Mouse (Mus musculus) heart, adult 18-20 months (tissue): ENCODE measurements around the gene Tymp. TPM values are rescaled to one million over a fixed set of nuclear protein-coding genes. Genes with fewer than 3 reads are reported as not detected.

Experiments
- DNase-seq, 2 experiments: peaks; one replicate each; pipeline ENCODE4 v3.0.0; 2021 to 2022; ENCODE audit warnings: mixed read lengths in 1 of 2
- total RNA-seq, 2 experiments: library from RNA; stranded (reverse); gene quantifications; 2 replicates each; pipeline ENCODE4 v1.2.3; 2021

Gene Tymp
- total RNA-seq, 2 experiments from 2014 or later, result 0.49 to 0.50 TPM

DNA sequence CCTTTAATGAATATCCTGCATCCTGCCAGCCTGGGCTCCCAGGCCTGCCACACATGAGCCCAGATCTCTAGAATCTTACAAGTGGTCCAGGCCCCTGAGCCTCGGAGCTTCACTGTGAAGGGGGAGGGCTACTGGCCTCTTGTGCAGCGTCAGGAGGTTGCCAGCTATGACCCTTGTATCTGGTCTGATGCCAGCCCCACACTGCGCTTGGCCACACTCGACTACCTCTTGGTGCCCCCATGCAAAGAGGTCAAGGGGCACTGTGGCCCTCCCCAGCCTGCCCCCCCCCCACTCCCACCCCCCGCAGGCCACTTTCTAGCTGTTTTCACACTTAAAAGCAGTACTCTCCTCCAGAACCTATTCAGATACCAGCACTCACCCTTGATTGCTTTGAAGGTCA lies 50.4 kb downstream of the Tymp start:
- DNase-seq, result no peak

DNA sequence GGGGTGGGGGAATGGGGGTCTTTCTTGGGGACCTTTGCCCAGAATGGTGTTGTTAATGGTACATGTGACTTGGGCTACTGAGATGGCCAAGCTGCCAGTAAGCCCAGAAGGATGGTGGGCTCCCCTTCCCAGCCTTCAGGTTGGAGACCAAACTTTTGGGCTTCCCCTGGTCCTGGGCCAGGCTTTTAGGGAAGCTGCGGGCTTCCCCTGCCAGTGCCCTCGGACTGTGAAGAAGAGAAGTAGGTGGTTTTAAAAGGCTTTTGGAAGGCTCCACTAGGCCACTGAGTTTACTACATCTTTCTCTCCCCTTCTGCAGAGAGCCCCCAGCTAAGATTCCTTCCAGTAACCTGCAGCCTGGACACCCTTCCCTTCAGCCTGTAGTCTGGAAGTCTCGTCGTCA lies 53.2 kb downstream of the Tymp start:
- no peak for DNase-seq

DNA sequence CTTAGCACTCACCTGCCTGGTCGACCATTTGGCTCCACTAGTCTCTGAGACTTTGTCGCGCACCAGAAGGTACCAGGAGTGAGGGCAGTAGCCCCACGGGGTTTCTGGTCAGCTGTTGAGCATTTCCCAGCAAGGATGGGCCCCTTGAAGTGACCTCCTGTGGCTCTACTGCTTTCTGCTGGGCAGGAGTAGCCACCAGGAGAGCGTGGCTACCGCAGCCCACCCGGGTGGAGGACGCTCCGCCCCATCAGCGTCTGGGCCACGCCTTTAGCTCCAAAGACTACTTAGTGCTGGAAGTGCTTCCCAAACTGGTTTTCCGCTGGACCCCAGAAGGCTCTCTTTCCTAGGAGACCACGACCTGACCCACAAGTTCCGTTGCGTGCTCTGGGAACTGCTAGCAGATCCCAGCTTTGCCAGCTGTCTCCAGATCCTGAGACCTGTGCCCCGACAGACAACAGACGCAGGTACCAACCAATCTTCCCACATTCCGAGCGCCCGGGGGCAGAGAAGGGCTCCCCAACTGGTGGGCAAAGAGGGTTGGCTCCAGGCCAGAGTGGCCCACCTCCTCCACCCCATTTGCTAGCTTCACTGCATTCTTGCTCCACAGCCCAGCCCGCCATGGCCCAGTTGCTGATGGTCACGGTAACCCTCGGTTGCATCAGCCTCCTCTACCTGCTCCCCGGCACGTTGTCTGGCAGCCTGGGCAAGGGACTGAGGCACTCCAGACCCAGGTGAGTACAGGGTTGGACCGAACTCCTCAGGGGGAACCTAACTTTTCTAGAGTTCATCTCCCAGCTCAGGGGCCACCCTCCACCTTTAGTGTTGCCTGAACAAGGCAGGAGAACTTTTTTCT lies 53.9 kb downstream of the Tymp start, which contains the start of gene Adm2:
Adm2 (plus strand) TSS at position 51 of the 853 bp plus-strand sequence.
- DNase-seq, result no peak

Other genes with a start within 250 kb of the Tymp start
- 1 to 10 TPM; 6.3 to 7.4 TPM for gene Hdac10, start 248.3 kb downstream of the Tymp start, total RNA-seq
- gene Mapk12, start 236.3 kb downstream of the Tymp start, total RNA-seq, result 10 to 100 TPM; 24.4 to 24.8 TPM
- 1 to 10 TPM; 2.7 to 3.0 TPM for gene Mapk11, start 227.4 kb downstream of the Tymp start, total RNA-seq
- 10 to 100 TPM; 76.7 to 83.5 TPM for gene Plxnb2, start 196.3 kb downstream of the Tymp start, total RNA-seq
- gene Dennd6b, start 180.5 kb downstream of the Tymp start, total RNA-seq, result 1 to 10 TPM; 8.3 to 9.6 TPM
- 10 to 100 TPM; 75.1 to 76.9 TPM for gene Ppp6r2, start 165.5 kb downstream of the Tymp start, total RNA-seq
- gene Sbf1, start 61.7 kb downstream of the Tymp start, total RNA-seq, result 10 to 100 TPM; 57.6 to 57.8 TPM
- not detected for gene Adm2, start 54.3 kb downstream of the Tymp start, total RNA-seq
- not detected for gene Miox, start 42.6 kb downstream of the Tymp start, total RNA-seq
- gene Lmf2, start 21.4 kb downstream of the Tymp start, total RNA-seq, result 10 to 100 TPM; 25.8 to 26.1 TPM
- 10 to 100 TPM; 50.7 to 62.9 TPM for gene Ncaph2, start 21.3 kb downstream of the Tymp start, total RNA-seq
- gene Sco2, start 3.2 kb downstream of the Tymp start, total RNA-seq, result 10 to 100 TPM; 29.0 to 30.9 TPM
- gene Odf3b, start 2.2 kb upstream of the Tymp start, total RNA-seq, result 1 to 10 TPM in 1 of 2 experiments, under 1 TPM in 1; 0.72 to 1.7 TPM
- gene Klhdc7b, start 7.9 kb upstream of the Tymp start, total RNA-seq, result not detected
- not detected for gene Syce3, start 33.5 kb upstream of the Tymp start, total RNA-seq
- 100 to 1,000 TPM; 559 to 601 TPM for gene Cpt1b, start 48.8 kb upstream of the Tymp start, total RNA-seq
- 1 to 10 TPM; 1.3 to 1.6 TPM for gene C730034F03Rik, start 52.5 kb upstream of the Tymp start, total RNA-seq
- gene Gm44502, start 52.7 kb upstream of the Tymp start, total RNA-seq, result 1 to 10 TPM; 4.6 to 5.0 TPM
- 10 to 100 TPM; 44.8 to 55.0 TPM for gene Chkb, start 52.9 kb upstream of the Tymp start, total RNA-seq
- gene Mapk8ip2, start 76.9 kb upstream of the Tymp start, total RNA-seq, result under 1 TPM; 0.07 to 0.33 TPM
- gene Arsa, start 100.4 kb upstream of the Tymp start, total RNA-seq, result 10 to 100 TPM; 12.5 to 15.2 TPM
- gene Shank3, start 122.6 kb upstream of the Tymp start, total RNA-seq, result 10 to 100 TPM; 35.9 to 40.4 TPM
- gene Acr, start 191.3 kb upstream of the Tymp start, total RNA-seq, result under 1 TPM in 1 of 2 experiments, not detected in 1; 0.35 TPM
- gene Rabl2, start 214.9 kb upstream of the Tymp start, total RNA-seq, result 1 to 10 TPM; 2.3 to 4.7 TPM